Mouse (Mus musculus) stomach, embryonic 16.5 days (tissue): ENCODE measurements at regions not wholly inside any gene's neighbourhood (a gene's known extent, or its start where the extent isn't known, plus 50 kb on each side); places are given as distances from the start of the nearest gene placed in this dataset.

ENCODE experiments used
- ATAC-seq: fragments of 200-750 bp; cut with Nextera tagmentation; 2 replicates; pipeline ENCODE4 v1.8.0; 2017; ENCODE audit warnings: moderate number of reproducible peaks, moderate TSS enrichment; ENCODE audit not compliant: insufficient read depth, low FRiP score
- H3K27ac ChIP-seq: fragments of 300-500 bp; sonication (generic); 2 replicates; pipeline ENCODE4 v1.5.1; 2014; ENCODE audit warnings: low read length
- H3K27me3 ChIP-seq: fragments of 300-500 bp; sonication (generic); 2 replicates; pipeline ENCODE4 v1.6.1; 2014; ENCODE audit warnings: low read length, control low read depth, mixed read lengths; ENCODE audit not compliant: control insufficient read depth, insufficient read depth
- H3K36me3 ChIP-seq: fragments of 300-500 bp; sonication (generic); 2 replicates; pipeline ENCODE4 v1.6.1; 2014; ENCODE audit warnings: low read length; ENCODE audit not compliant: control insufficient read depth, insufficient read depth
- H3K4me1 ChIP-seq: fragments of 300-500 bp; sonication (generic); 2 replicates; pipeline ENCODE4 v1.6.1; 2014; ENCODE audit warnings: low read length, control low read depth, mixed read lengths; ENCODE audit not compliant: control insufficient read depth, insufficient read depth
- H3K4me2 ChIP-seq: fragments of 300-500 bp; sonication (generic); 2 replicates; pipeline ENCODE4 v1.6.1; 2014; ENCODE audit warnings: low read depth, low read length, mixed read lengths
- H3K4me3 ChIP-seq: fragments of 300-500 bp; sonication (generic); replicated peaks from 2 replicates; pipeline ENCODE4 v1.5.1; 2014; ENCODE audit warnings: mild to moderate bottlenecking, low read length
- H3K9ac ChIP-seq: fragments of 300-500 bp; sonication (generic); 2 replicates; pipeline ENCODE4 v1.6.1; 2014; ENCODE audit warnings: low read length
- H3K9me3 ChIP-seq: fragments of 300-500 bp; sonication (generic); replicated peaks from 2 replicates; pipeline ENCODE4 v1.6.1; 2016; ENCODE audit warnings: low read length, control low read depth; ENCODE audit not compliant: control insufficient read depth
- WGBS: fragments of 180-500 bp; shearing (Covaris S2); extraction: QIAGEN DNeasy Blood & Tissue Kit; methylation state at CpG from one replicate; pipeline ENCODE4 v1.1.7; 2014; 5-methylcytosine and 5-hydroxymethylcytosine counted together

DNA sequence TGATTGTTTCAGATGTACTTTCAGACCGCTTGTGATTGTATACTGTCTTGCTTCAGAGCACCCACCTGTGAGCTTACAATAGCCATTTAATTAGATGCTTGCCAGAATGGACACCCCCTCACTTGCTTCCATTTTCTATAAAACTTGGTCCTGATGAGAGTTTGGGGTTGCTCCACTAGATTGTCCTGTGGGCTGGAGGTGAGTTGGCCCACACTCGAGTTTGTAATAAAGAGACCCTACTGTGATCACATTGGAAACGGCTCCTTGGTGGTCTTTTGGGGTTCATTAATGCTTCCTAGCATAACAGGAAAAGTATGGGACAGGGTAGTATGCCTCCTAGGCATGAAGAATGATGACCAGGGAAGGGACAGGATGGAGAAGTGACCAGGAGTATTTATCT lies 98.8 kb upstream of the Zfp648 start:
- H3K4me2 ChIP-seq: no peak overlapping the region
- no peaks in the 10 kb centered on the region for H3K36me3 ChIP-seq
- ATAC-seq: no peak
- no peaks in the 10 kb centered on the region for H3K9me3 ChIP-seq
- WGBS: 85% methylated on average over 3 of the region's 3 CpGs
- H3K27me3 ChIP-seq: no peaks in the 10 kb centered on the region
- no peak overlapping the region for H3K27ac ChIP-seq
- H3K4me1 ChIP-seq: peaks cover 6% of the 10 kb centered on the region
- H3K4me3 ChIP-seq: no peak overlapping the region
- no peak overlapping the region for H3K9ac ChIP-seq

GRCm38 (mm10) chr1:154102871-154103596 lies 98.0 kb upstream of the Zfp648 start:
- Histone ChIP-seq H3K4me1 (peaks cover 6% of the 10 kb centered on the region), H3K9ac (no peak overlapping the region), H3K4me2 (peak overlapping the region; percentile 14; the same call in 1 of the 2 replicates), H3K4me3 (no peak overlapping the region), H3K27ac (peak overlapping the region; percentile 73), H3K9me3 (no peaks in the 10 kb centered on the region), H3K36me3 (no peaks in the 10 kb centered on the region), H3K27me3 (no peaks in the 10 kb centered on the region)
- 39% methylated on average over 15 of the region's 15 CpGs for whole genome bisulfite sequencing
- peak; percentile 70; the same call in 1 of the 2 replicates for ATAC-seq

GRCm38 (mm10) chr1:154103597-154103923 lies 97.4 kb upstream of the Zfp648 start:
- WGBS: 73% methylated on average over 5 of the region's 5 CpGs
- Histone ChIP-seq H3K4me3 (no peak overlapping the region), H3K27ac (peak overlapping the region; percentile 43; the same call in 1 of the 2 replicates), H3K4me2 (no peak overlapping the region), H3K9me3 (no peaks in the 10 kb centered on the region), H3K36me3 (no peaks in the 10 kb centered on the region), H3K27me3 (no peaks in the 10 kb centered on the region), H3K4me1 (peaks cover 6% of the 10 kb centered on the region), H3K9ac (no peak overlapping the region)
- ATAC-seq: no peak

DNA sequence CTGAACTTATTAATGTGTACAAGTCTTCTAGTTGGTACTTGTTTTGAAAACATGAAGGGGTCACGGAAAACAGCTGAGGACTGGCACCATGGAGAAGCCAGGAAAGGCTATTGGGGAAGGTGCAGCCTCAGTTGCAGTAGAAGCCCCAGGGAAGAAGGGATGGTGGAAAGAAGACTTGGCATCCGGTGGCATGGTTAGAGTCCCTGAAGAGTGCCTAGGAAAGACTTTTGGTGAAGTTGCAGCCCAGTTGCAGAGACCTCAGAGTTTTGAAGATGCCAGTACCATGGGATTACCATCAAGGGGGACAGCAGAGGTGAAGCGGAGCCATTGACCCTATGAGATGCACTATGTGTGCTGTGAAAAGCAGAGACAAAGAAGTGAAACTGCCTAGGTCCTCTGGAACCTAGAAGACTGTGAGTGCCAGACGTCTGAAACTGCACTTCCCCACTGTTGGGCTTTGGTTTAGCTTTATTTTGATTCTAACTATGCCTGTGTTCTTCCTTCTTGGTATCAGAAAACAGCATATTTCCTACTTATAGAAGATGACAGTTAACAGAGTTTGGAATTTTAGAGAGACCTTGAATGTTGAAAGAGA lies 96.9 kb upstream of the Zfp648 start:
- ATAC-seq: no peak
- peaks cover 6% of the 10 kb centered on the region for H3K4me1 ChIP-seq
- 80% methylated on average over 4 of the region's 4 CpGs for WGBS
- no peak overlapping the region for H3K9ac ChIP-seq
- H3K4me3 ChIP-seq: no peak overlapping the region
- no peak overlapping the region for H3K27ac ChIP-seq
- no peak overlapping the region for H3K4me2 ChIP-seq
- H3K36me3 ChIP-seq: no peaks in the 10 kb centered on the region
- H3K27me3 ChIP-seq: no peaks in the 10 kb centered on the region
- H3K9me3 ChIP-seq: no peaks in the 10 kb centered on the region

GRCm38 (mm10) chr1:154104779-154105178 lies 96.2 kb upstream of the Zfp648 start:
- Histone ChIP-seq H3K9me3 (no peaks in the 10 kb centered on the region), H3K27me3 (no peaks in the 10 kb centered on the region), H3K27ac (no peak overlapping the region), H3K4me2 (no peak overlapping the region), H3K4me1 (peaks cover 6% of the 10 kb centered on the region), H3K4me3 (no peak overlapping the region), H3K9ac (no peak overlapping the region), H3K36me3 (no peaks in the 10 kb centered on the region)
- WGBS: 62% methylated on average over 1 of the region's 1 CpGs
- ATAC-seq: no peak

DNA sequence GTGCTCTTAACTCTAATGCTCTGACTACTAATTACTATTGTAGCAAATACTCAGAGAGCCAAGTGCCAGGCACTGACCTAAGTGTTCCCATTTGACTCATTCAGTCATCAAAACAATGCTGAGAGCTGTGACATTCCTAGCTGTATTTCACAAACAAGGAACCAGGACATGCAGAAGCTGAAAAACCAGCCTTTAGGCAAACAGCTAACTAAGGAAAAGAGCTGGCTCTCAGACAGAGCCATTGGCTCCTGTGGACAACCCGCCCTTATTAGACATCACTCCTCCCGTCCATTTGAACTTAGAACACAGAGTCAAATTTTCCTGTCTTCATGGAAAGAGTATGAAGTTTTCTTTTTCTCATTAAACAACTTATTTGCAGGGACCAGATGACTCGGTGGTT lies 88.5 kb upstream of the Zfp648 start:
- Histone ChIP-seq H3K27ac (peak overlapping the region; percentile 79), H3K9ac (no peak overlapping the region), H3K9me3 (no peaks in the 10 kb centered on the region), H3K36me3 (no peaks in the 10 kb centered on the region), H3K27me3 (no peaks in the 10 kb centered on the region), H3K4me3 (no peak overlapping the region), H3K4me1 (peaks cover 7% of the 10 kb centered on the region), H3K4me2 (no peak overlapping the region)
- 51% methylated on average over 3 of the region's 3 CpGs for WGBS
- peak; percentile 40; the same call in 1 of the 2 replicates for ATAC-seq

- WGBS: 71% methylated on average over 12 of the region's 12 CpGs
Measured at GRCm38 (mm10) chr1:154113291-154114050, 87.5 kb upstream of the Zfp648 start.

DNA sequence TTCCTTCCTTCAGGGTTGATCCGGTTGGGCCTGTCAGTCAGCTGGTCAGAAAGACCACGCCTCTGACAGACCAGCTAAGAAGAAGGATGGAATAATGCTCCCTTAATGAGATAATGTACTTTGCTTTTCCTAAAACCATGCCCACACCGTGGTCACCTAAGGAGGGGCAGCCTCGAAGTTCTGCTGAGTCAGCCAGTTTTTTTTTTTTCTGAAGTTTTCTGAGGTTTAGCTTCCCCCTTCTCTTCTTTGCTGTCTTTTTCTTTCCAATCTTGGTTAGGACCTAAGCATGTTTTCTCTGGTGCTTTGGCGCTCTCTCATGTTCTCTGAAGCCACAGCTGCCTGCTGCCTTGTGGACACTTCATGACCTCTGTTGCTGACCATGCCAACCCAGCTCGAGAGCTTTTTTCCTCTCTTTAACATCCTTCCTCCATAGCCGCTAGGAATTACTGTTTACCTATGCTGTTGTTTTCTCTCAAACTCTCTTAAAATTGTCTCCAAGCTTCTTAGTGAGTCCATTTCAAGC lies 84.7 kb upstream of the Zfp648 start:
- H3K27me3 ChIP-seq: no peaks in the 10 kb centered on the region
- ATAC-seq: no peak
- H3K4me1 ChIP-seq: peaks cover 16% of the 10 kb centered on the region
- no peaks in the 10 kb centered on the region for H3K36me3 ChIP-seq
- no peak overlapping the region for H3K4me2 ChIP-seq
- WGBS: 59% methylated on average over 7 of the region's 7 CpGs
- no peak overlapping the region for H3K9ac ChIP-seq
- peak overlapping the region; percentile 58; the same call in 1 of the 2 replicates for H3K27ac ChIP-seq
- no peaks in the 10 kb centered on the region for H3K9me3 ChIP-seq
- H3K4me3 ChIP-seq: no peak overlapping the region

More at GRCm38 (mm10) chr1:154113291-154114050, 87.5 kb upstream of the Zfp648 start:
- Histone ChIP-seq H3K36me3 (no peaks in the 10 kb centered on the region), H3K4me3 (no peak overlapping the region), H3K4me1 (peaks cover 15% of the 10 kb centered on the region), H3K27me3 (no peaks in the 10 kb centered on the region), H3K9ac (no peak overlapping the region), H3K27ac (peak overlapping the region; percentile 79), H3K9me3 (no peaks in the 10 kb centered on the region), H3K4me2 (no peak overlapping the region)
- ATAC-seq: no peak

- WGBS: 19% methylated on average over 11 of the region's 11 CpGs
- no peak for ATAC-seq
- Histone ChIP-seq H3K27ac (peak overlapping the region; percentile 80), H3K27me3 (no peaks in the 10 kb centered on the region), H3K9me3 (no peaks in the 10 kb centered on the region), H3K4me3 (peak overlapping the region; percentile 18; the same call in 1 of the 2 replicates), H3K4me1 (peaks cover 16% of the 10 kb centered on the region), H3K4me2 (peak overlapping the region; percentile 30), H3K9ac (peak overlapping the region; percentile 60; the same call in 1 of the 2 replicates), H3K36me3 (no peaks in the 10 kb centered on the region)
Measured at GRCm38 (mm10) chr1:154117346-154117687, 83.7 kb upstream of the Zfp648 start.
